Mouse (Mus musculus) splenic B cell, adult 2 months (primary cell): Measurements from ENCODE around the gene Rhbdd1.

Experiments used
- DNase-seq: peaks from one replicate; pipeline ENCODE4 v3.0.0-alpha.2; 2011; ENCODE audit warnings: low read depth, low spot score
- H3K27me3 ChIP-seq: 2 replicates; pipeline ENCODE4 v1.6.1; 2012; ENCODE audit warnings: mild to moderate bottlenecking, low read length, moderate library complexity, mixed read lengths; ENCODE audit not compliant: control insufficient read depth, poor library complexity, insufficient read depth, severe bottlenecking
- H3K36me3 ChIP-seq: 2 replicates; pipeline ENCODE4 v1.6.1; 2012; ENCODE audit warnings: mild to moderate bottlenecking, low read length, moderate library complexity, mixed read lengths; ENCODE audit not compliant: control insufficient read depth, poor library complexity, insufficient read depth, severe bottlenecking

Rhbdd1 gene

DNA sequence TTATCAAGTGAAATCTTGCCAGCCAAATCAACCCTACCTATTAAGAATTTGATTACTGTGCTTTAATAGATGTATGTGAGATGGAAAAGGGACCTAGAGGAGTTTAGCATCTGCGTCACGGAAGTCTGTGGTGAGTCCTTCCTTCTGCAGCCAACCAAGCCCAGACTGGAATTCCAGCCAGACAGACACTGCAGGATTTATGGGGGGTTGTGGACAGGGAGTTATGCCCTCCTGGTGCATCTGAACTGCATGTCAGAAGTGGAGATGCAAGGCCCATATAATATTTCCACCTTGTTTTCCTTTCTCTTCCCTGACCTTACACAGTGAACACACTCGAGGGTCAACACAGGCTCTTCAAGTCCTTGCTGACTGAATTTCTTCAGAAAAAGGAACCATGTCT is 94.3 kb downstream of the Rhbdd1 start:
- no peak for DNase-seq
- no peaks in the 10 kb centered on the region for H3K36me3 ChIP-seq
- H3K27me3 ChIP-seq: no peaks in the 10 kb centered on the region

DNA sequence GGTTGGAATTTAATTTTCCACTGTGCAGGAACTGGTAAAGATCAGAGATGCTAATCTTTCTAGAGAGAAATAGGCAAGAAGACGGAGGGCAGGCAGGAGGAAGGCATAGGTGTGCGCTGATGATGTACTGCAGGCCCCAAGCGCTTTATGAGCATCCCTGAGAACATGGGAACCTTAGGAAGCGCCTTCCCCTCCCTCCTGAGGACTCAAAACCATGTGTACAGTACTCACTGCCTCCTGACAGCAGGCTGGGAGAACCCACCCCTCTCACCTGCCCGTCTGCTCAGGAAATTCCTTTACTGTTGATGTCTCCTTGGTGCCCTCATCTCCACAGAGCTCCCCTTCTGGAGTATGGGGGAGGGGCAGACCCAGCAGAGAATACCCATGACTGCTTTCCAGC is 95.3 kb downstream of the Rhbdd1 start:
- H3K27me3 ChIP-seq: no peaks in the 10 kb centered on the region
- DNase-seq: no peak
- H3K36me3 ChIP-seq: no peaks in the 10 kb centered on the region

DNA sequence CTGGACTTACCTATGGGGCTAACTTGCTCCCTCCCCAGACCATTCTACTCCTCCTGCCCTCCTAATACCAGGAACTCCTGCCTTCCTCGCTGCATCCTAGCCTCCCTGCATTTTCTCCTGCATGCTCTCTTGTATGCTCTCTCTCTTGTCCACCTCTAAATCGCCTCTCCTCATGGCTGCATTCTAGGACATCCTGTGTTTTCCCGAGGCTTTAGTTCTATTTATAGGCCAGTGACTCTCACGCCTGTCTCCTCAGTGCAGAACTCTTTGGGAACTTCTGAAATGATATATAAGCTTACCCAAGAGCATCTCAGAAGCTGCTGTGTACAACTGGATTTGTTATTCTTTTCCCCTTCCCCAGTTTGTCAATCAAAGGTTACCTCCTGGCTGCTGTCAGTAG is 95.8 kb downstream of the Rhbdd1 start:
- H3K36me3 ChIP-seq: no peaks in the 10 kb centered on the region
- DNase-seq: no peak

DNA sequence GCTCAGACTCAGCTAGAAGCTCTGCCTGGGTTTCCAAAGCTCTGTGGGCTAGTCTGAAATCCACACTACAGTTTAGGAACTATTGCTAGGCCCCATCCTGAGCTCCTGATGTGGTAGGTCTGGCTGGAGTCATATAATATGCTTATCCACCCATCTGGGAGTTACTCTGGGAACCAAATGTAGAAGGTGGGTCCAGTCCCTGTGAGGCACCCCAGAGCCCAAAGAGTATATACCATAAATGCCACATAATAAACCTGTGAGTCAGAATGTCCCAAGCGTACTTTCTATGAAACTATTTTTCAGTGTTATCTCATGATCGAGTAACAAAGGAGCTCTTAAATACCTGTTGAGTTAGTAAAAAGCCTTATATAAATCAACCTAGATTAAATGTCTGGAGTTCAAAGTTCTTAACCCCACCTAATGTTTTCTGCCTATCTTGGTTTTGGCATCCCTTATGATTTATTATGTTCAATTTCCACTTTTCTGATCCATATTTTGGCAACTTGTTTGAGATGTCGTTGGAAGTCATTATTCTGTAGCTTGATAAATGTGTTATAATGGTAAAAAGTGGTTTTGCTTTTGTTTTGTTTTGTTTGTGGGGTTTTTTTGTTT is 98.3 kb downstream of the Rhbdd1 start:
- Histone ChIP-seq H3K27me3 (no peaks in the 10 kb centered on the region), H3K36me3 (no peaks in the 10 kb centered on the region)
- no peak for DNase-seq

More for the DNA sequence above, 95.8 kb downstream of the Rhbdd1 start:
- no peaks in the 10 kb centered on the region for H3K27me3 ChIP-seq

DNA sequence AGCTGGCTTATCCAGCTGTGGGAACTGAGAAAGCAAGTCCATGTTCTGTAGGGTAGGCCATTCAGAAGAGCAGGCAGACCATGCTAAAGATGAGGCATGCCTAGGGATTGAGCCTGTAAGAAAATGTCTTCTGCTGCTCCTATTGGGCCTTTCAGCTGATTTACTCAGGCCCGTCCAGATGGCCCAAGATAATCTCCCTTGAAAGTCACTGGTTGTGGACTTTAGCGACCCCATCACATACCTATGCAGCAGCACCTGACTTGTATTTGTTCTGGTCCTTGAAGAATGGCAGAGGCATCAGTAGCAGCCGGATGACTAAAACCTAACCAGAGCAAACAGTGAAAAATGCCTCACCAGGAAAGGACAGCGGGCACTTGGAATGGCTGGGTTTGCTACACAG is 99.4 kb downstream of the Rhbdd1 start:
- no peaks in the 10 kb centered on the region for H3K27me3 ChIP-seq
- no peak for DNase-seq
- H3K36me3 ChIP-seq: no peaks in the 10 kb centered on the region

DNA sequence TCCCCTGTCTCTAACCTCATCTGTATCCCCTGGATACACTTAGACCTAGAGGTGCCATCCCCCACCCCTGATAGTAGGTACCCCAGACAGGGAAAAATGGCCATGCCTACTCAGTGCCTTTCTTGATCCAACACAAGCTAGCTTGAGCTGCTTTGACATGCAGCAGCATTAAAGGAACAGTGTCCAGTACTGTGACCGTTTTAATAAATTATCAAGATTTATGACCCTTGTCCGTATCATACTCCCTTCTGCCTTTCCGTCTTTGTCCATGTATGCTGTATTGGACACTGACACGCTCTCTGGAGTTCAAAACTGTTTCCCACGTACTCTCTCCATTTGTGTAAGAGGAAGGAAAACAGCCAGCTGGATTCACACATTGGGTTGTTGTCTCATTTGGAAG is 111.5 kb downstream of the Rhbdd1 start:
- no peak for DNase-seq
- H3K27me3 ChIP-seq: no peaks in the 10 kb centered on the region
- H3K36me3 ChIP-seq: no peaks in the 10 kb centered on the region

DNA sequence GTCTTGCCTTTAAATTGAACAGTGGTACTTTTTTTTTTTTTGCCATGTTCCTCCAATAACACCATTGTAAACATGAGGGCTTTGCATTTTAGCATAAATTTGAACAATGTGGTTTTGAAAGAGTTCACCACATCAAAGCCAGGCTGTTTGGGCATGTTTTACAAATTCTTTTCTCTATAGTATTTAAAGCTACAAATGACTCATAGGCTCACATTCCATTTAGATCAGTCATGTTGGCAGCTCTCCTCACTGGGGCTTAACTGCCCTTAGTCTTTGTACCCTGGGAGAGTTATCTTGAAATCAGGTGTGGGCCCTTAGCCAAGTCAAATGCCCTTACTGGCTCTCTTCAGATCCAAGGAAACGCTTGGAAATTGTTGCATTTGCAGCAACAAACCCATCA is 112.8 kb downstream of the Rhbdd1 start:
- Histone ChIP-seq H3K36me3 (no peaks in the 10 kb centered on the region), H3K27me3 (no peaks in the 10 kb centered on the region)
- no peak for DNase-seq

DNA sequence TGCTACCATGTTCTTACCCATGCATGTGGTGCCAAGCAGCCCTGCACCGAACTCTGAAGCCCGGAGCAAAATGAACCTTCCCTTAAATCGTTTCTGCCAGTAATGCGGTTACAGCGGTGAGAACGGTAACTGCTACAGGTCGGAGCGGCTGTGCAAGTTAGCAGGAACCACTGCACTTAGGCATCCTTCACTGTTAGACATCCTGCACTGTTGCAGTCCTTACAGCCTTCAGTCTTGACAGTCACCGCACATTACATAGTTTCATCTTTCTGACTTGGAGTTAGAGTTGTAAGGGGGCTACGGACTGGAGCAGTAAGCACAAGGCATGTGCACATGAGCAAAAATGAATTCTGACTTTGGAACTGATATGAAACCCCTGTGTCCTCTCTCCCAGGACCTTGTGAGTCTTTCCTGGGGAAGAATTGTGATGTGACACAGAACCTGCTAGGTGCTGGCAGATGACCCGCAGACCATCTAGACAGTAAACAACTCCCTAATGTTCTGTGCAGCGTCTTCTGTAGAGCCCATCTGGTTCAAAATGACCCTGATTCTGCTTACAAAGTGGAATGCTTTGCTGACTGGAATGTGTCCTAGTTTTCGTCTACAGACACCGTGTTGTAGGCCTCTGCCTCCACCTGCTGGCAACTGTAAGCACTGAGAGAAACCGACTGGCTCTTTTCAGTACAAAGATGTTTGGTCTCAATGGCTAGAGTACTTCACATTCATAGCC is 116.8 kb downstream of the Rhbdd1 start:
- Histone ChIP-seq H3K27me3 (no peaks in the 10 kb centered on the region), H3K36me3 (no peaks in the 10 kb centered on the region)
- DNase-seq: peak; percentile 8

DNA sequence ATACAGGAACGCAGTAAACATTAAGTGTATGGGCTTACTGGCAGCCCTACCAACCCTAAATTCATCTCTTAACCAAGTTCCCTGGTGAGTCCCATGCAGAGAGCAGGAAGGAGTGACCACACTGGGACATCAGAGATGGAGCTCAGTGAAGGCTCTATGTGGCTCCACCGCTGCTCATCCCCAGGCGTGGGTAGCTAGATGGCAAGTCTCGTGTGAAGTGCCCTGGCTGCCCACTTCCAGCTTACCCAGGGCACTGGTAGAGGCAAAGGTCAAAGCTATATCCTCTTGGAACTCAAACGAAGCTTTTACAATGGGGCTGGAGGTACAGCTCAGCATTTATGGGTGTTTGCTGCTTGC is 117.4 kb downstream of the Rhbdd1 start:
- DNase-seq: no peak
- H3K27me3 ChIP-seq: no peaks in the 10 kb centered on the region

DNA sequence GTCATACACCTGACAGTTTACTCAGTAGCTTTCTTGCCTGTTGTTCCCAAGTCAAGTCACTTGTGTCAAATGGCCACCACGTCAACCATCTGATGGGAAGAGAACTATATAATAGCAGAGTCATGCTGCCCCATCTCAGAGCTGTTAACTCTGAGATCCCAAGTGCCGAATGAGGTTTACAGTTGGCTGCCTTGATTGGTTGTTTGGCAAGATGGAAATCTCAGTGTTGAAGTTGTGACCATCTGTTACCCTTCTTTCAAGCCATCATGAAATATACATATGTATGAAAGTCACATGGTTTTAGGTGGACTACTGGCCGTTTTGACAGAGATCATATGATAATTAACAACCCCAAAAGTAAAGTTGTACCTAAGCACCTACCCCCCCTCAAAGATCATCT is 121.0 kb downstream of the Rhbdd1 start:
- no peak for DNase-seq
- Histone ChIP-seq H3K27me3 (no peaks in the 10 kb centered on the region), H3K36me3 (no peaks in the 10 kb centered on the region)

More for the DNA sequence above, 117.4 kb downstream of the Rhbdd1 start:
- H3K36me3 ChIP-seq: no peaks in the 10 kb centered on the region

DNA sequence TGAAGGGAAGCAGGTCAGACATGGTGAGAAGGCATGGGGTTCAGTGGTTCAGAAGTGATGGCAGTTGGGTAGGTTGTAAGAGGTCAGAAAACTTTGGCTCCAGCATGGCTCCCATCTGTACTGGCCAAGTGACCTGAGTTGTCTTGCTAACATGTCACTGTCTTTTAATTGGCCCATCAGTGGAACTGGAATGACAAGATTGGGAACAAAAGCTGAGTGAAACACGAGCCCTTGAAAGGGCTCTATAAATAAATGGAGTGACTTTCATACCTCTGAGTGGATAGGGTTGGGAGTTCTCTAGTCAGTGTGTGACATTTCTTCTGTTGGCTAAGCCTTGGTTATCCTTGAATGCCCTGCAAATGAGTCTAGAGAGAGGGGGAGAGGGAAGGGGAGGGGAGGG is 123.9 kb downstream of the Rhbdd1 start:
- H3K27me3 ChIP-seq: no peaks in the 10 kb centered on the region
- no peak for DNase-seq
- H3K36me3 ChIP-seq: no peaks in the 10 kb centered on the region

DNA sequence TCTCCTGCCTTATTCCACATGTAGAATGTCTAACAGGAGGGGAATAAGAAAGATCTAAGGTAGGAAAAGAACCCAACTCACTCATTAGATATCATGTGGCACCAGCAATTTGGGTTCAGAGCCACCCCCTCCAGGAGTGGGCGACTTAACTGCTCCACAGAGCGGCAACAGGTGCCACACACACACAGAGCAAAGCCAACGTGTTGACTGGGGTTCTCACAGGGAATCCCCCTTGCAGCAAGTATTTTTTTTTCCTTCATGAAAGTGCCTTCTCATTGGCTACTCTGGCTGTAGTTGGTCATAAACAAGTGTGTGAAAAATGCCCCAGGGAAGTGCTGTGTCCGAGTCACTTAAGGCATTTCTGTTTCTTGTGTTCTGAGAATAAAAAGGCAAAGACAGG is 127.3 kb downstream of the Rhbdd1 start:
- Histone ChIP-seq H3K27me3 (no peaks in the 10 kb centered on the region), H3K36me3 (no peaks in the 10 kb centered on the region)
- no peak for DNase-seq

DNA sequence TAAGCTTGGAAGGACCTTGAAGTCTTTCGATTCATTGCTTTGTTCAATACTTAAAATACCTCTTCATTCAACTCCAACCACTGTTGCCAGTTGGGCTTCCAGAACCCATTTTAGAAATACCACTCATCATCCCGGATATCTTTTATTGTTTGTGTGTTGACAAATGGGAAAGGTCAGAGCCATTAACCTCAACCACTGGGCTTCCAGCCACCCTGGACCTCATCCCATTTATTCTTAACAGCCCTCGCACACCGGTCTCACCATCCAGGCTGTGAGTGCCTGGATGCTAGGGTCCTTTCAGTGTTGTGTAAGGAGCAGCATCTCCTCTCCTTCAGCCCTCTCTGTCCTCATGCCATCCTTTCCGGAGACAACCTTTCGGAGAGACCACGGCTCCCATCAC is 129.8 kb downstream of the Rhbdd1 start:
- no peaks in the 10 kb centered on the region for H3K36me3 ChIP-seq
- no peak for DNase-seq
- H3K27me3 ChIP-seq: no peaks in the 10 kb centered on the region

DNA sequence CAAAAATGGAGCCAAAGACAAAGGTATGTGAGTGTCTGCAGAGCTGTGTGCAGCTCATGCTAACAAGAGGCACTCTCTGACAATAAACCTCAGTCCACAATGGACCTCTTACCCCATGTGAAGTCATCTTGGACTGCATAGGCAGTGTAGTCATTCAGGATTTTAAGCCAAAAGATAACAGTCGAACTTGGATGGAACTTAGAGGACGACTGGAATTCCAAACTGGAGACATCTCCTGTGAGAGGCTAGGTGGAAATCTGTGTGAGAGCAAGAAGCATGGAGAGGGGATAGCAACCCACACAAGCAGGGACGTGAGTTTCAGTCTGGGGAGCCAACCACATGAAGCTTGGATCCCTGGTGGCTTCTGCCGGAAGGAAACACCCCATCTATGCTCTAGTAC is 133.6 kb downstream of the Rhbdd1 start:
- Histone ChIP-seq H3K27me3 (no peaks in the 10 kb centered on the region), H3K36me3 (no peaks in the 10 kb centered on the region)
- no peak for DNase-seq

DNA sequence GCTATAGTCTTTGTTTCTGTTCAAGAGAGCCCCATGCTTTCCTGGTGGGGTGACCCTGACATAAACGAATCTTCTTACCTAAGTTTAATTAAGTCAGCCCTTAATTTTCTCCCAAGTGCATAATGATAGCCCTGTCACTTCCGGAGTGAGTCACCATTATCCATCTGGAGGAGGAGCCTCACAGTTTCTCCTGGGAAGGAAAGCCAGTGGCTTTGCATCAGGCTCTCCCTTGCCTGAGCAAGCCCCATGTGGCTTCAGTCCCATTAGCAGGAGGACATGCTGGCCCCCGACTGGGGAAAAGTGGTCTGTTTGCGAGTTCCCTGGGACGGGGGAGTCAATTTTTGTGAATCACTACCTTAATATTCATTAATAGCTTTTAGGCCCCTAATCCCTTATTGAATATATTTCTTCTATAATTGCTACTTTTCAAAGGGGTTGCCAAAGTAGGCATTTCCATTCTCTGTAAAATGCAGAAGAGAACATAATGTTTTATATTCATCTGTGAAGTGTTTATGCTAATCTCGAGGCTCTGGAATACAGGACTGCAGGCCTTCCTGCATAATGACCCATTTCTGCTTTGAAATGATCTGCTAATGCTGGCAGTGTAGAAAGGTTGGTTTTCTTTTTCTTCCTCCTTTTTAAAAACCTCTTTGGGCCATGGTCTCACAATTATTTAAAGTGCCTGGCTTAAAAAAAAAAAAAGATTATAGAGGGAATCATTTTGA is 135.8 kb downstream of the Rhbdd1 start:
- Histone ChIP-seq H3K27me3 (no peaks in the 10 kb centered on the region), H3K36me3 (no peaks in the 10 kb centered on the region)
- no peak for DNase-seq
